Mouse (Mus musculus): ENCODE measurements around the gene Bach2.

Bach2 gene

DNA sequence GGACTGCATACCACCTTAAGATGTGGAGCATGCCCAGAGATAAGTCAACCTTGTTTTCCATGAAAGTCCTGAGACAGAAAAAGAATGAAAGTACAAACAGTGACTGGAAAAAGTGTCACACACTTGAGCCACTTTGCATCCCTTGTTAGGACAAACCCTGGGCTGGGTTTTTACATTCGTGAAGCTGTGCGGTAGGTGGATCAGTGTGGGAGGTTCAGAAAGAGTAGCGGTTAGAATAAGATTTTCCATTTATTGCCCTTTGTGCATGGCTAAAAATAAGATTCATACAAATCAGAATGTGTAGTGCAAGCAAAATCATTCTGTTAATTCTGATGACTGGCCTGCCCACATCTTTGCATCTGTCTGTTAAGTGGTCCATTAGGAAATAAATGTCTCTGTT lies 187.0 kb downstream of the Bach2 start:
- no peak for DNase-seq (ENCODE audit: low read depth, low spot score)

GRCm38 (mm10) chr4:32426779-32427577 lies 188.4 kb downstream of the Bach2 start:
- DNase-seq (ENCODE audit: low read depth, low spot score), result no peak

DNA sequence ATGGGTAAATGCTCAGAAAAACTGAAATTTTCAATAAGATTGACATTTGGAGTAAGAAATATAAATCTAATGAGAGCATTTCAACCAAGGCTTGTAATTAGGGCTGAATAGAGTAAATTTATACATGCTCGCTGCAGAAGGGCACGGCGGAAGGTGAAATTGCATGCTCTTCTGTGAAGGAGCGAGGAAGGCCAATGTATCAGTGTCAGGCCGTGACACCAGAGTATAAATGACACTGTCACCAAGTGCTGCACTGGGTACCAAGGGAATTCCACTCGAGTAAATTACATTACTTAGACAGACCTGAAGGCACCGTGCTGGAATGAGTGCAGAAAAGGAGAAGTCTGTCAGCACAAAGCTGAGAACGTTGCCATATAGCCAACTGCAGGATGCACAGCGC lies 190.1 kb downstream of the Bach2 start:
- DNase-seq (ENCODE audit: low read depth, low spot score), result no peak

GRCm38 (mm10) chr4:32430136-32430535 lies 191.5 kb downstream of the Bach2 start:
- no peak for DNase-seq (ENCODE audit: low read depth, low spot score)

DNA sequence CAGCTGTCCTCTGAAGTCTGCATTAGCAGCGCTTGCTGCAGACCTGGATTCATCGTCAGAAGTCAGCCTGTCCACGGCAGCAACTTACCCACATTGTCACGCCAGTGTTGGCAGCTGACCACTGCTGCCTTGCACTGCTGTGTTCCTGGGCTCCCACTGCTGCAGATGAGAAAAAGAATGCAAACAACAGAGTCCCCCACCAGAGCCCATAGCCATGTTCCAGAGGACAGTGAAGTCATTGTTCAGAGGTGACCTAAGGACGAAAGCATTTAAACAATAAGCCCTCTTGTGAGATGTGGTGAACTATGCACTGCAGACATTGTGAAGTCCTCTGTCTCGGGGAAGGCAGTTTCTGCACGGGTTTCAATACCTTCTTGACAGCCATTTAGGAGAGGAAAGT lies 192.4 kb downstream of the Bach2 start:
- DNase-seq (ENCODE audit: low read depth, low spot score), result no peak

- peak; percentile 18 for DNase-seq (ENCODE audit: low read depth, low spot score)
Observed at GRCm38 (mm10) chr4:32432271-32432781, 193.7 kb downstream of the Bach2 start.

- no peak for DNase-seq (ENCODE audit: low read depth, low spot score)
Observed at GRCm38 (mm10) chr4:32432945-32433344, 194.3 kb downstream of the Bach2 start.

DNA sequence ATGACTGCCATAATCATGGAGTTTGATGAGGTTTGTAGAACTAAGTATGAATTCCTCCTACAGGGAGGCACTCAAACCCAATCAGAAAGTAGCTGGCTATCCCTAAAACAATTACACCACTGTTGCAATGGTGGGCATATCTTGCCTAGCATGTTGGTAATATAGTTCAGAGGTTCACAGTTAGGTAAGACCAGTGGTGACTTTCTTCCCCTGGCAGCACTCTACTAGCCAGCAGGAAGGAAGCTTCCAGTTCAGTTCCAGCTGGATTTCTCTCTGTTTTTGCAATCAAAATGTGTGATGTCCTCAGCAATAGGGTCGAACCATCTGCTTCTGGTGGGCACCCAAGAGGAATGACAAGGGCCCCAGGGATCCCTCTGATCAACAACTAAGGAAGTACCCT lies 196.0 kb downstream of the Bach2 start:
- DNase-seq (ENCODE audit: low read depth, low spot score), result no peak

DNA sequence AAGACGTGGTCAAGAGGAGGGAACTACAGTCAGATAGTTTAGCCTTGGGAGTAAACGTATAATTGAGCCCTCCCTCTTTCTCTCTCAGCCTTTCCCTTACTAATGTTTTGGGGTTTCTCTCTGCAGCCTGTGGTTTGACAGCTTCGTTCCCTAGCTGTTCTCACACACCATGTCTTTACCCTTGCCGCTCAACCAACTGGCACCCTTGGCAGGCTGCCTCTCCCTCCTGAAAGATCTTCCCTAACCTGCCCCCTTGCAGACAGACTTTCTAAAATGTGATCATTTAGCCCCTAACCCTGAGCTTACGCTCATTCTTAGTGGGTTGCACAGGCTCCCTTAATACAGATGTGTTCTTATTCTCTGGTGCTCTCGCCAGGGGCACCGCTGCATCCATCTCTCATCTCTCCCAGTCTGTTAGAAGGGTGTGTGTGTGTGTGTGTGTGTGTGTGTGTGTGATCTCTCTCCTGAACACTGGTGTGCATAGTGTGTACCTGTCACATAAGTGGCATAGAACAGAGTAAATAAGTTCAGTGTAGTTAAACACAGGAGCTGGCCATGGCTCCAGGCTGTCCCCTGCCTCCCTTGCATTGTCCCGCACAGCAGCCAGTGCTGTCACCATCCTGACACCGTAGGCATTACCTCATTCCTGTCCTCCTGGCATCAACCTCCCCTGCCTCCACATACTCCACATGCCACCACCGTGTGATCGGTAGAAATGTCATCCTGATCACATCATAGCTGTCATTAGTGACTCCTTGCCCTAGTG lies 201.6 kb downstream of the Bach2 start:
- DNase-seq (ENCODE audit: low read depth, low spot score), result no peak

DNA sequence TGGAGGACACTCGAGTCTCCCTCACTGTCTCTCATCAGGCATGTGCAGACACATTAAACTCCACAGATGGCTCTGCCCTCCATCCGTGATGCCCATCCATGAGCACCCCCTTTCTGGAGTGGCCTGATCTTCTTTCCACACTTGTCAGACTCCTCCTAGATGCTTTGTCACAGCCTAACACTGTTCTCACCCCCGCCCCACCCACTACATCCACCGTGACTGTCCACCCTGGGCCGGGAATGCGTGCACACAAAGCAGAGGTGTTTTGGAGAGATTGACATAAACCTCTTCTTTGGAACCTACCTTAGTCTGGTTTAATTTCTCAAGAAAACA lies 202.1 kb downstream of the Bach2 start:
- DNase-seq (ENCODE audit: low read depth, low spot score), result no peak

DNA sequence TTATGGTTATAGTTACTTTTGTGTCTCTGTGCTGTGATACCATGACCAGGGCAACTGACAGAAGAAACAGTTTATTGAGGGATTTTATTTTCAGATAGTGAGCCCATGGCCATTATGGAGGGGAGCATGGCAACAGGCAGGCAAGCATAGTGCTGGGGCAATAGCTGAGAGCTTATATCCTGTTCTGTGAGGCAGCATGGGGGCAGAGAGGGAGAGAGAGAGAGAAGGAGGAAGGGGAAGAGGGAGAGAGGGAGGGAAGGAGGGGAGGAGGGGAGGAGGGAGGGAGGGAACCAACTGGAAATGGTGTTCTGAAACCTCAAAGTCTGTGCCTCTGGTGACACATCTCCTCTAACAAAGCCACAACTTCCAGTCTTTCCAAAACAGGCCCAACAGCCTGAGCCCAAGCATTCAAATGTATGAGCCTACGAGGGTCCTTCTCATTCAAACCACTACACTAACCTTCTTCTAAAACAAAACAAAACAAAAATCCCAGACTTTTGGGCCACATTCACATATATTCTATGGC lies 206.1 kb downstream of the Bach2 start:
- DNase-seq (ENCODE audit: low read depth, low spot score), result no peak

DNA sequence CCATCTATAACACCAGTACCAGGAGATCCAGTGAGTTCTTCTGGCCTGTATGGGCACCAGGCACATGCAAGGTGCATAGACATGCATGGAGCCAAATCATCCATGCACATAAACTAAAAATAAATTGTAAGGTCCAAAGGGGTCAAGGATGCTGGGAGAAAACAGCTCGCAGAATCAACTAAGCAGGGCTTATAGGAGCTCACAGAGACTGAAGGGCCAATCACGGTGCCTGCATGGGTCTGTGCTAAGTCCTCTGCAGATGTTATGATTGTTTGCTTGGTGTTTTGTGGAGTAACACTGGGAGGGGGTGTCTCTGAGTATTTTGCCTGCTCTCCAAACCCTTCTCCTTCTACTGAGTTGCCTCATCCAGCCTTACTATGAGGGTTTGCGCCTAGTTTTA lies 209.2 kb downstream of the Bach2 start:
- DNase-seq (ENCODE audit: low read depth, low spot score), result no peak

GRCm38 (mm10) chr4:32461986-32462385 lies 223.4 kb downstream of the Bach2 start:
- DNase-seq (ENCODE audit: low read depth, low spot score), result no peak

DNA sequence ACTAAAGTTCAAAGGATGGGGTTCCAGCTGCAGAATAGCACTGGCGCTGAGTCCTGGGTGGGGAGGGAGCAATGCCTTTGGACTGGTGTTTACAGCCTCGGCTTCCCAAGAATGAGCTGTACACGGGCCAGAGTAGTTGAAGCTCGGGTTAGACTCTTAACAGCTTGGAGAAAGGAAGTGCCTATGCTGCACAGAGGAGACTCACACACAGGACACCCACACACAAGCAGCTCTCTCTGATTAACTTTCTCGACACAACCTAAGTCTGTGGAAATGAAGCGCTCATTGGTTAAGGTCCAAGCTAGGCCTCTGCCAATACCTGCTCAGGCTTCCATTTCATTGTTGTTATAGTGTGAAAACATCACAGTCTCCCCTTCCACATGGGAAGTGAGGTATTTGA lies 224.5 kb downstream of the Bach2 start:
- no peak for DNase-seq (ENCODE audit: low read depth, low spot score)

- no peak for DNase-seq (ENCODE audit: low read depth, low spot score)
Observed at GRCm38 (mm10) chr4:32464540-32464939, 225.9 kb downstream of the Bach2 start.

- peak; percentile 12 for DNase-seq (ENCODE audit: low read depth, low spot score)
Observed at GRCm38 (mm10) chr4:32466031-32466430, 227.4 kb downstream of the Bach2 start.

DNA sequence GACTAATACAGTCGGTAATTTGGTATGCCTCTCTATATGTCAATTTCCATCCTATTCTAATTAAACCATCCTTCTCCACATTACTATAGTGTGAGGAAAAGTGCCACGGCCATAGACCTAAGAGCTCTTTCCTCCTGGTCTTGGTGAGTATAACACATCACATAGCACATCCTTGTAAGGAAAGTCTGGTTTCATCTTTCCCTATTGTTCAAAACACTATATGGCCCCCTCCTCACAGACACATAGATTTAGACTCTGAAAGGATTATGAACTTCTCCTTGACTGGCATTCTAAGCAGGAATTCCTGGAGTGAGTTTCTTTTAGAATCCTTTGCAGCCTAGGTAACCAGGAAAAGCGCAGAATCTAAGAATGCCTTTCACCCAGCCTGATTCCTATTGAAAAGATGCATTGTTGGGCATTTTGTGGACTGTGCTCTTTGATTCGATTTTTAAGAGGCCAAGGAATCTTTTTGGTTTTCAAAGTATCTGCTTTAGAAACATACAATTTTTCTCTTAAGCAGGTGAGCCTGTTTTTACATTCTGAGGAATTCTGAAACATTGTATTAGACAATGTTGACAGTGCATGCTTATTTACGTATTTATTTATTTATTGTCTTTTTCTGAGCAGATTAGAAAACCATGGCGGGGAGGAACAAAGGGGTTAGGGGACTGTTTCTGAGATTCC lies 239.5 kb downstream of the Bach2 start:
- no peak for DNase-seq (ENCODE audit: low read depth, low spot score)

GRCm38 (mm10) chr4:32479231-32479630 lies 240.6 kb downstream of the Bach2 start:
- no peak for DNase-seq (ENCODE audit: low read depth, low spot score)

GRCm38 (mm10) chr4:32479801-32480700 lies 241.4 kb downstream of the Bach2 start:
- no peak for DNase-seq (ENCODE audit: low read depth, low spot score)

- DNase-seq (ENCODE audit: low read depth, low spot score), result peak; percentile 41
Observed at GRCm38 (mm10) chr4:32481366-32482055, 242.9 kb downstream of the Bach2 start.
